Mouse (Mus musculus) ovary, postnatal 10 days (tissue): ENCODE data around the gene Rmnd1.

ENCODE experiments used
- DNase-seq: peaks from one replicate; pipeline ENCODE4 v3.0.0; 2022; ENCODE audit warnings: low spot score

Rmnd1 gene

GRCm38 (mm10) chr10:4391076-4391475, 41.1 kb downstream of the Rmnd1 start:
- DNase-seq = no peak

GRCm38 (mm10) chr10:4390550-4390949, 41.6 kb downstream of the Rmnd1 start:
- DNase-seq = no peak

- DNase-seq = no peak
Observed at GRCm38 (mm10) chr10:4389461-4390112, 42.6 kb downstream of the Rmnd1 start.

GRCm38 (mm10) chr10:4389036-4389435, 43.2 kb downstream of the Rmnd1 start:
- DNase-seq = no peak

- DNase-seq = peak; percentile 36
Observed at GRCm38 (mm10) chr10:4388384-4388745, 43.8 kb downstream of the Rmnd1 start.

- peak; percentile 34 for DNase-seq
Observed at GRCm38 (mm10) chr10:4387701-4388383, 44.3 kb downstream of the Rmnd1 start, which contains the start of gene Zbtb2. TSS of gene Zbtb2 (minus strand) at chr10:4388108.

GRCm38 (mm10) chr10:4386609-4387591, 45.3 kb downstream of the Rmnd1 start:
- DNase-seq = peak; percentile 75

GRCm38 (mm10) chr10:4384244-4384643, 47.9 kb downstream of the Rmnd1 start:
- DNase-seq = no peak

GRCm38 (mm10) chr10:4380748-4381147, 51.4 kb downstream of the Rmnd1 start:
- no peak for DNase-seq

GRCm38 (mm10) chr10:4376931-4377330, 55.3 kb downstream of the Rmnd1 start:
- no peak for DNase-seq

GRCm38 (mm10) chr10:4376461-4376860, 55.7 kb downstream of the Rmnd1 start:
- DNase-seq = no peak

GRCm38 (mm10) chr10:4375267-4375666, 56.9 kb downstream of the Rmnd1 start:
- DNase-seq = no peak

- DNase-seq = no peak
Observed at GRCm38 (mm10) chr10:4374734-4375133, 57.5 kb downstream of the Rmnd1 start.

- DNase-seq = no peak
Observed at GRCm38 (mm10) chr10:4374239-4374638, 57.9 kb downstream of the Rmnd1 start.

- no peak for DNase-seq
Observed at GRCm38 (mm10) chr10:4373558-4373957, 58.6 kb downstream of the Rmnd1 start.

GRCm38 (mm10) chr10:4372011-4372410, 60.2 kb downstream of the Rmnd1 start:
- DNase-seq = no peak

GRCm38 (mm10) chr10:4370105-4370504, 62.1 kb downstream of the Rmnd1 start:
- no peak for DNase-seq

- no peak for DNase-seq
Observed at GRCm38 (mm10) chr10:4364618-4365017, 67.6 kb downstream of the Rmnd1 start.

- no peak for DNase-seq
Observed at GRCm38 (mm10) chr10:4357435-4357834, 74.8 kb downstream of the Rmnd1 start.

GRCm38 (mm10) chr10:4356640-4357039, 75.5 kb downstream of the Rmnd1 start:
- DNase-seq = no peak

- no peak for DNase-seq
Observed at GRCm38 (mm10) chr10:4355882-4356451, 76.2 kb downstream of the Rmnd1 start.
